Mouse (Mus musculus) left cerebral cortex, postnatal 25 days (tissue): Measurements from ENCODE around the gene Arhgap8. TPM values are rescaled to one million over a fixed set of nuclear protein-coding genes. Genes with fewer than 3 reads are reported as not detected.
"Not testable (repeated sequence)": the region's sequence is repeated elsewhere in the genome, so short reads cannot be mapped to it uniquely, and the experiment has no call there.

Experiments
- DNase-seq, 2 experiments: peaks; one replicate each; pipeline ENCODE4 v3.0.0; 2022; ENCODE audit warnings: low spot score in 2 of 2, mixed read lengths in 1 of 2
- intact Hi-C: fragments of 180-260 bp; cut with DNase I; formaldehyde crosslinking; loops from one replicate; pipeline ENCODE4 v1.15.1; 2025
- total RNA-seq, 2 experiments: library from RNA; stranded (reverse); gene quantifications; 2 replicates each; pipeline ENCODE4 v1.2.3; 2021

Gene Arhgap8
- total RNA-seq, 2 experiments from 2014 or later: 0.23 TPM; not detected in 1

DNA sequence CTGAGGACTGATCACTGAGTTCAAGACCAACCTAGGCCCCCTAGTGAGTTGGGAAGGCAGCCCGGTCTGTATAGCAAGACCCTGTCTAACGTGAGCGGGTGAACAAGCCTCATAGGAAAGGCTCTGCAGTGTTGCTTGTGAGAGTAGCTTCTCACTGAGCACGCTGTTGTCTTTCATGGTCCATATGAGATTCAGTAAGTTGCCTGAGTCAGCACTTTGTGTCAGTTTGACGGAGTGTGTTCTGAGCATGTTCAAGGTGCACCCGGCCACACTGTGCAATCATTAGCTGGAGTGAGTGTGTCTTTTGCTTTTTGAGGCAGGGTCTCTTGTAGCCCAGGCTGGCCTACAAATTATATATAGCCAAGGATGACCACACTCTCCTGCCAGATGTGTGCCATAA lies 28.3 kb upstream of the Arhgap8 start:
- intact Hi-C loops: no loop called here
- DNase-seq: no peak

DNA sequence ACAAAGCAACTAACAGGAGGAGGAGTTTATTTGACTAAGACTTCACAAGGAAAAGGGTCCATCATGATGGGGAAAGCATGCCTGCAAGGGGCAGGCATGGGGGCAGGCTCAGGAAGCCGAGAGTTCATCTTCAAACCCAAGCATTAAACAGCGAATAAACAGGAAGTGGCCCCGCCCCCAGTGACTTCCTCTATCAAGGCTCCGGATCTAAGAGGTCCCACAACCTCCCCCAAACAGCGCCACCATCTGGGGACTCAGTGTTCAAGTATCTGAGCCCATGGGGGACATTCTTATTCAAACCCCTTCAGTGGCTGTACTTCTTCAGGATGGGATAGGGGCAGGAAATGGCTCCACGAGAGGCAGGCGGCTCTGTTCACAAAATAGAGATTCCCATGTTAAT lies 27.2 kb upstream of the Arhgap8 start:
- intact Hi-C loops: no loop called here
- no peak for DNase-seq

GRCm38 (mm10) chr15:84696021-84696420 lies 23.8 kb upstream of the Arhgap8 start:
- intact Hi-C loops: no loop called here
- no peak for DNase-seq

DNA sequence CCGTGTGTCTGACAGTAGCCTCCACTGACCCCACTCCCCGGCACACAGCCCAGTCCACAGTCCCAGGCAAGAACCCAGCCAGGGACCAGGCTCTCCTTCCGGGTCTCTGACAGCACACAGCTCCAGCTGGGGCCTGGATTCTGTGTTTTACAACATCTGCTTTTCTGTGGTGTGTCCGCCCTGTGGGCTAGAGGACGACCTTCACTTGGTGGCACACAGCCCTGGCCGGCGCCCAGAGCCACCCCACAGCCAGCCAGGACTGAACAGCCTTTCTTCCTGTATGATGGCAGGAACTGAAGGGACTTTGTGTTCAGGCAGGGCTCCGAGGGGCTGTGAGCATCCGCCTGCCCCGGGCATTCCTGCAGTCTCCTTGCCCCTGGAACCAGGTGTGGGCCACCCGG lies 22.2 kb upstream of the Arhgap8 start:
- intact Hi-C loops: no loop called here
- peak; percentile 59 to 64 for DNase-seq

DNA sequence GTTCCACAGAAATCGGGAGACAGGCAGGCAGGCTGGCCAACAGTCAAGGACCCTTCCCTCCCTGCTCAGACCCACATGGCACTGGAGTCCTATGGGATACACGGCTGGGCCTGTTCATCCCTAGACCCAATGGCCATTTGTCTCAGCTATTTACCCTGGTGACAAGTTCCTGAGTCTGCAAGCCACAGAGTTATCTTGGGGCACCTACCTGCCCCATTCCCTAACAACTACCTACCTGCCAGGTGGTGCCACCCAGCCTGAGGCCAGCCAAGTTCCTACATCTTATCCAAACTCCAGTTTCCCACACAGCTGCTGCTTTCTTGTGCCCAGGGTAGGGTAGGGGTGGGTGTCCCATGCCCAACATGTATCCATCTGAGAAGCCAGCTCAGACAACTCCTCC lies 21.7 kb upstream of the Arhgap8 start:
- intact Hi-C loops: no loop called here
- DNase-seq: no peak

GRCm38 (mm10) chr15:84700147-84700794 lies 19.6 kb upstream of the Arhgap8 start:
- intact Hi-C loops: no loop called here
- peak; percentile 20 to 30 for DNase-seq

DNA sequence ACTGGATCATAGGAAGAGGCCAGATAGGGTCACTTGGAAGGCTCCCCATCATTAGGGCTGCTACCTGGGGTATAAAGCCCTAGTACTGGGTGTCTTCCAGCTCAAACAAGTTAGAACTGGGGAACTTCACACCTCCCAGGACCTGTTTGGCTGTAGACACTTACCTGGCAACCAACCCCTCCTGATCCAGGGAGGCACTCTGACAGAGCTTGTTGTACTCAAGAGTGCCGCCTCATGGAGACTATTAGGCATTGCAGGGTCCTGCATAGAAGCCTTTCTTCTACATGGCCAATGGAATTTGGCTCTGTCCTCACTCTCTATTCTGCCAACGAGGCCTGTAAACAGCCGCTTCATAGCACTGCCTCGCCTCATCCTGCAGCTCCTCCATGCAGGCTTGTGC lies 17.9 kb upstream of the Arhgap8 start:
- peak in 1 of 2 experiments; percentile 37 for DNase-seq
- intact Hi-C loops: no loop called here

- intact Hi-C loops: no loop called here
- peak in 1 of 2 experiments; percentile 18 for DNase-seq
These were observed 17.2 kb upstream of the Arhgap8 start for GRCm38 (mm10) chr15:84702391-84703345.

- intact Hi-C loops: no loop called here
These were observed 15.9 kb upstream of the Arhgap8 start for GRCm38 (mm10) chr15:84703992-84704391.

DNA sequence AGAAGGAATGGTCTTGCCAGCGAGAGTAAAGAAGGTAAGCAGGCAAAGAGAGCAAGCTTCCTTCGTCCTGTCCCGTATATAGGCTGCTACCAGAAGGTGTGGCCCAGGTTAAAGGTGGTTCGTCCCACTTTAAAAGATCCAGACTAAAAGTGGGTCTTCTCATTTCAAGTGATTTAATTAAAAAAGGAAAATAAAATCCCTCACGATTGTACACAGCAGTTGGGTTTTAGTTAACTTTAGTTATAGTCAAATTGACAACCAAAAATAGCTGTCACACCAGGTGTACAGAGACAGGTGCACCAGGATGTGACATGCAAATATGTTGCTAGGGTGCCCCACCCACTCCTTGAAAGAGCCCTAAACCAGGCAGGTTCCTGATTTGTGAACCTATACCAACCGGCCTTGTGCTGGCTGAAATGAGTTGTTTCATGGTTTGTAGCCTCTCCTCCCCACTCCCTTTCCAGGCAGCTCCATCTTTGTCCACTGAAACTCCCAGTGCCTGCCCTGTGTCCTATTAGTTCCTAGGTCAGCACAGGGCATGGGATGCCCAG lies 14.4 kb upstream of the Arhgap8 start:
- intact Hi-C loops: no loop called here

More at GRCm38 (mm10) chr15:84703992-84704391, 15.9 kb upstream of the Arhgap8 start:
- no peak for DNase-seq

DNA sequence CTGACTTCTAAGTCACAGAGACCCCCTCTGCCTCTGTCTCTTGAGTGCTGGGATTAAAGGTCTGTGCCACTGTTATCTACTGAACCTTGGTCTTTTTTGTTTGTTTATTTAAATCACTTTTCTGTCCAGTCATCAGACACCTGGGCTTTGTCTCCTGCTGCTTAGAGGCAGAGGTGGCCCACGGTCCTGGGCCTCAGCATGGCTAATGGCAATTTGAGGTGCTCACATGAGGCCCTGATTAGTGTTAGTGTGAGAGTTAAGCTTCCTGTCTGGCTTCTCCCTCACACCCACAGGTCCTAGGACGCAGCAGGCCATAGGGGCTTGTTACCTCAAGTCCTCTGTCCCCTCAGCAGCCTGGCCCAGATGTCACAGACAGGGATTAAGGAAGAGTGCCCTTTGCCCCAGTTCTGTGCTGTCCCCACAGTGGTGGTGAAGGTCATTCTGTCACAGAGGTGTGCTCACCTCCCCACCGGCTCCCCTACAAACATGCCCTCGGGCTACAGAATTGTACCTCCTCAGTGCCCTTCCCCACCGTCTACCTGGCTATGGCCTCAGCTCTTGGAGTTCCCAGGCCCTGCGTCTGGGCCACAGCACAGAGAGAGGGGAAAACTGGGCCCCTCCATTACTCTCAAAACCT lies 12.8 kb upstream of the Arhgap8 start:
- intact Hi-C loops: no loop called here
- no peak for DNase-seq

More for the DNA sequence above, 14.4 kb upstream of the Arhgap8 start:
- DNase-seq: no peak

DNA sequence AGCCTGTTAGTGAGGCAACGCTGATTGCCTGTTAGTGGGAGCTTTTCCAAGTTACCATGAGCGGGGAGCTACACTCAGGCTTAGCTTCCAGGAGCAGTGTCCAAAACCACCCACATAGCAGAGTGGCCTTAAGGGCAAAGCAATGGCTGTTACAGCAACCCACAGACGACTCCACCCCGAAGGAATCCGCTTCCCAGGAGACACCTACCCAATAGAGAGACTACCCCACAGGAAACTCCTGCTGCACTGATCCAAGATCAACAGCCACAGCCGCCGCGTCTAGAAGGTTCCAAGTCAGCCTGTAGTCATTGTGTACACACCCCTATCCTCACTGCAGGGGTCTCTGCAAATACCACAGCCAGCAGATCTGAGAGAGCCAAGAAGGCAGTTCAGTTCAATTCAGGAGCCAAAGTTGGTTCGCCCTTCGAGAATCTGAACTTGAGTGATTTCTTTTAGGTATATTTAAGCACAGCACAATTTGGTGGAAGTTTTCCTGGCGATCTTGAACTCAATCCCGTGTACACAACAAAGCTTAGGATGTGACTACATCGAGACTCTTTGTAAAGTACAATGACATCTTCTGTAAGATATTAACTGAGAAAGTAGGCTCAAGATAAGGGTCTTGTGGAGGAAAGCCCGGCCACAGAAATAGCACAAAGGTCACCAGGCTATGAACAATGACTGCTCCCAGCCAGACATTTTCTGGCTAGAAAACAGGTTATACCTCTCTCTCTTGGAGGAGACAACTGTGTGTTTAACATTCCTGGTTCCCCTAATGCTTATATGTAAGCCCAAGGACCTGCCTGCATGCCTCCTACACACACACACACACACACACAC lies 7.1 kb upstream of the Arhgap8 start:
- DNase-seq: no peak
- intact Hi-C loops: no loop called here

GRCm38 (mm10) chr15:84714730-84715129 lies 5.1 kb upstream of the Arhgap8 start:
- peak in 1 of 2 experiments; percentile 30 for DNase-seq
- intact Hi-C loops: no loop called here

GRCm38 (mm10) chr15:84715132-84715531 lies 4.7 kb upstream of the Arhgap8 start:
- no peak for DNase-seq
- intact Hi-C loops: no loop called here

GRCm38 (mm10) chr15:84717570-84718270 lies 2.1 kb upstream of the Arhgap8 start:
- intact Hi-C loops, DNase-seq: not testable (repeated sequence)

DNA sequence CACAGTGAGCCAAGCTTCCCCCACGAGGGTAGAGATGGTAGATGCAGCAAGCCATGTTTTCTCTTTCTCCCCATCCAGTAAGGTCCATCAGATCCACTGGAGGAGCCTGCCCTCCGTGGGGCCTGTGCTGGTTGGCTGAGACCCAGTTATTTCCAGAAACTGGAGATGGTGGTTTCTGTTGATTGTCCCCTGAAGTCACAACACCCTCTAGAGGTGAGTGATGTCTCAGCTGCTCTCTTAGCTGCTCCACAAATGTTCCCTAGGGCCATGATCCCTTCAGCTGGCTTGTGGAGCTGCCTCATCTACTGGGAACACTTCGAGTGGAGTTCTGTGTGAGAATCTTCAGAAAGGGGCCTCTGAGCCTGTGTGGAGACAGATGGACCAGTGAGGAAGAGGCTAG lies 1.1 kb upstream of the Arhgap8 start:
- DNase-seq: no peak
- intact Hi-C loops: no loop called here

DNA sequence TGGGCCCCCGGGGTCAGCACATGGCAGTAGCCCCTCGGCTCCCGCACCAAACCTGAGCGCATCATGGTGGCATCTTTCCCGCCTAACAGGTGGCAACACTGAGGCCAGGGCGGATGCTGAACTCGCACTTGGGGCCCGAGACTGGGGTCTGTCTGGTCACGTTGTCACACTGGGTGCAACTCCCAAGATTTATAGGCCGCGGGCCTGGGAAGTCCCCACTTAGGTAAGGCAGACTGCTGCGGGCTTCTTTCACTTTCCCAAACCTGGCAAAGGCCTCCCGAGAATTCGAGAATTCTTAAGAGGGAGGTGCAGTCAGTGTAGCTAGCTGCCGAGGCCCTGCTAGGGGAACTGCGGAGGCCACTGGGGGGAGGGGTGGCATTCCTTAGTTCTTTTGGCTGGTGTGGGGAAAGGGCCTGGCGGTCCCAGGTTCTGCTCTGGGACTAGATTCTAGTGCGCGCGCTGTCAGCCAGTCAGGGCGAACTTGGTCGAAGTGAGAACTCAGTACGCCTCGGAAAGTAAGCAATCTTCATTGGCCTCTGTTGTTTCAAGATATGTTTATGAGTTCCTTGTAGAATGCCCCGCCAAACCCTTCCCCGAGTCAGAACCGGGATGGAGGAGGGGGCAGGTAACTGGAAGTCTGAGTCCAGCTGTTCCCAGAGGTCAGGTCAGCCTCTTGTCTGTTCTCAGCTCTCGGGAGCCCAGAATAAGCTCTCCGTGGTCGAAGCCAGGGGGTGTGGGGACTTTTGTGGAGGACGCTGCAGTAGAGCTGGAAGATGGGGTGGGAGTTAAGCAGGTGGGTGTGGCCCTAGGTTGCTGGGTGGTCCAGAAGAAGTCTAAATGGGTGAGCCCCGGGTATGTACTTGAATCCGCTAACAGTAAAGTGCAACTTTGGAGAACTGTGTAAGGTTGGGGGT lies 696 bp downstream of the Arhgap8 start:
- intact Hi-C loops: no loop called here
- no peak for DNase-seq

DNA sequence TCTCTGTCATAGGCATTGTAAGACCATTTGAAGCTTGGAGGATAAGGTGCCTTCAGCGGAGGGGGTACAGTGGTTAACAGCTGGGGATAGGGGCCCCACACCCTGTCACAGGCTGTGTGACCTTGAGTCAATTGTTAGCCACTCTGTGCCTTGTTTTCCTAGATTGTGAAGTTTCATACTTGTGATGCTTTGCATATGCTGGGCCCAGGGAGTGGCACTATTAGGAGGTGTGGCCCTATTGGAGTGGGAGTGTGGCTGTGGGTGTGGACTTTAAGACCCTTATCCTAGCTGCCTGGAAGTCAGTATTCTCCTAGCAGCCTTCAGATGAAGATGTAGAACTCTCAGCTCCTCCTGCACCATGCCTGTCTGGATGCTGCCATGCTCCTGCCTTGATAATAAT lies 3.8 kb downstream of the Arhgap8 start:
- intact Hi-C loops, DNase-seq: not testable (repeated sequence)
